Mouse (Mus musculus) C2C12 (cell line): ENCODE data around the gene Tecpr1. TPM values are rescaled to one million over a fixed set of nuclear protein-coding genes. Genes with fewer than 3 reads are reported as not detected.

Experiments
- H3K27me3 ChIP-seq: one replicate; pipeline ENCODE4 v1.6.1; 2011; ENCODE audit not compliant: control insufficient read depth, insufficient read depth, insufficient read length
- H3K36me3 ChIP-seq: one replicate; pipeline ENCODE4 v1.6.1; 2011; ENCODE audit not compliant: control insufficient read depth, insufficient read depth
- H3K4me3 ChIP-seq: one replicate; pipeline ENCODE4 v1.5.1; 2011; ENCODE audit warnings: mild to moderate bottlenecking, control low read depth; ENCODE audit not compliant: poor library complexity, insufficient read depth, severe bottlenecking
- H3K79me2 ChIP-seq: one replicate; pipeline ENCODE4 v1.6.1; 2011; ENCODE audit not compliant: control insufficient read depth, insufficient read depth
- H3K79me3 ChIP-seq: one replicate; pipeline ENCODE4 v1.6.1; 2011; ENCODE audit warnings: low read depth, control low read depth
- H3ac ChIP-seq: one replicate; pipeline ENCODE3; 2011; ENCODE audit warnings: low read depth; ENCODE audit not compliant: control insufficient read depth, insufficient read length
- CEBPB ChIP-seq: IDR thresholded peaks from one replicate; pipeline ENCODE4 v1.6.1; 2011; ENCODE audit warnings: low read depth, mild to moderate bottlenecking, control low read depth, moderate library complexity
- CTCF ChIP-seq: IDR thresholded peaks from one replicate; pipeline ENCODE4 v1.5.1; 2011; ENCODE audit not compliant: control insufficient read depth, insufficient read depth, insufficient read length
- FOSL1 ChIP-seq: IDR thresholded peaks from one replicate; pipeline ENCODE4 v1.8.0; 2011; ENCODE audit warnings: mild to moderate bottlenecking, low read length; ENCODE audit not compliant: poor library complexity, insufficient read depth, severe bottlenecking
- MAX ChIP-seq: IDR thresholded peaks from one replicate; pipeline ENCODE4 v1.6.1; 2011; ENCODE audit warnings: mild to moderate bottlenecking, control low read depth
- MYOD1 ChIP-seq: IDR thresholded peaks from one replicate; pipeline ENCODE4 v1.6.1; 2011; ENCODE audit warnings: low read depth; ENCODE audit not compliant: control insufficient read depth, insufficient read length
- MYOG ChIP-seq: IDR thresholded peaks from one replicate; pipeline ENCODE4 v1.6.1; 2011; ENCODE audit not compliant: control insufficient read depth, insufficient read length; ENCODE audit errors: extremely low read depth
- USF1 ChIP-seq: IDR thresholded peaks from one replicate; pipeline ENCODE4 v1.6.1; 2011; ENCODE audit warnings: low read depth, mild to moderate bottlenecking, control low read depth, moderate library complexity
- polyA plus RNA-seq: library from polyadenylated mRNA; unstranded; fragments of >200 nt; fragmentation: generic; extraction: Trizol; gene quantifications from one replicate; pipeline ENCODE4 v1.2.1, GENCODE M21; 2012; ENCODE audit warnings: missing spikeins

Tecpr1 gene
- polyA plus RNA-seq, 1 experiment, result 10.5 TPM

DNA sequence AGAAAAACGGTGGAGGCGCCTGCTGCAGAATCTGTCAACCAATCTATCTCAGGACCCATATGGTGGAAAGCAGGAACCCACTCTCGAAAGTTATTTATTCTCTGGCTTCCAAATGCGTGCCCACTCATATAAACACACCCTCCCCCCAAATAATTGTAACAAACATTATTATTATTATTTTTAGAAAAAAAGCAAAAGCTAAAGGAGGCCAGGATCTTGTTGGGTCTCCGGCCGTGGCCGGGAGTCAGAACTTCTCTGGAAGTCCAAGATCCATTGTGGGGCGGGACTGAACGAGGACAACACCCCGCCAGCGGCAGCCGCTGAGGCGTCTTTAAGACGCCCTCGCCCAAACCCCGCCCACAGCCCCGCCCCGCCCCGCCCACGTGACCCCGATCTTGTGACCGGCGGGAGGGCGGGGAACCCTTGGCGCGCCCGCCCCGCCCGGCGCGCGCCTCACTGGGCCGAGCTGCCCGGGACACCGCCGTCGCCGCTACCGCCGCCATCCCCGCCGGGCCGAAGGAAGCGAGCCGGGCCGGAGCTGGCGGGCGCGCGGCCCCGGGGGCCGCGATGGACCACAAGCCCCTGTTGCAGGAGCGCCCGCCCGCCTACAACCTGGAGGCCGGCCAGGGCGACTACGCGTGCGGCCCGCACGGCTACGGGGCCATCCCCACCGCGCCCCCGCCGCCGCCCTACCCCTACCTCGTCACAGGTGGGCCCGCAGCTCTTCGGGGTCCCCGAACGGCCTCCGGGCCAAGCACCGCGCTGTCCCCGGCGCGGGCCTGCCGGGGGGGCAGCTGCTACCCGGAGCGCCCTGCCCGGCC is 31.6 kb upstream of the Tecpr1 start:
- H3ac ChIP-seq, result peak overlapping the region; percentile 82
- peaks cover 48% of the 10 kb centered on the region for H3K79me2 ChIP-seq
- H3K27me3 ChIP-seq, result no peaks in the 10 kb centered on the region
- TF ChIP-seq CEBPB (no peak), MYOD1 (no peak), FOSL1 (no peak)
- peaks cover 6% of the 10 kb centered on the region for H3K36me3 ChIP-seq
- H3K4me3 ChIP-seq, result peak overlapping the region; percentile 57
- H3K79me3 ChIP-seq, result peaks cover 42% of the 10 kb centered on the region

DNA sequence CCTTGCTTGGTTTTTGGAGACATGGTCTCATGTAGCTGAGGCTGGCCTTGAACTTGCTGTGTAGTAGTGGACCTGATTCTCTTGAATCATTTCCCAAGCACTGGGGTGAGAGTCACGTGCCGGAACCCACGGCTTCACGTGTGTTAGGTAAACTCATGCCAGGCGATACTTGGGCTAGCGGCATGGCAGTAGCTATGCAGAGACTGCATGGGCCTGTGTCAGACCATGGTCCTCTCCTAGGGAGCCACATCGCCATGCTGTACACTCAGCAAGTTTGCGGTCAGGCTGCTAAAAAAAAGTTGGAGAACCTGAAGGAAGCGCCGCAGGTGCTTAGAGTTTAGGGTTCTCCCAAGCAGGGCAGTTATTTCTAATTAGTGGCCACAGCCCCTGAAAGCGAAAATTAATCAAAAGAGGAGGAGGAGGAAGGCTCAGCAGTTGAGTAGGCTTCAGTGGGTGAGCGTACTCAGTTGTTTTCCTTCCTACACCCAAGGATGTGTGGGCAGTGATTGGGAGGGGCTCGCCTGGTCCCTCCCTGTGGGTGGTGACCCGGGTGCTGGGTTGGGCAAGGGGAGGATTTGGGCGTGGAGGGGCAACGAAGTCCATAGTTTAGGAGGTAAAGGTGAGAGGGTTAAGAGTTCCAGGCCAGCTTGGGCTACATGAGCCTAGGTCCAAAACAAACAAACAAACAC is 30.9 kb upstream of the Tecpr1 start:
- H3K27me3 ChIP-seq, result no peaks in the 10 kb centered on the region
- peaks cover 6% of the 10 kb centered on the region for H3K36me3 ChIP-seq
- peaks cover 38% of the 10 kb centered on the region for H3K79me3 ChIP-seq
- TF ChIP-seq FOSL1 (no peak), USF1 (no peak), MAX (no peak), CEBPB (no peak), CTCF (no peak), MYOG (no peak), MYOD1 (no peak)
- H3ac ChIP-seq, result no peak overlapping the region
- peaks cover 40% of the 10 kb centered on the region for H3K79me2 ChIP-seq
- H3K4me3 ChIP-seq, result peak overlapping the region; percentile 57

DNA sequence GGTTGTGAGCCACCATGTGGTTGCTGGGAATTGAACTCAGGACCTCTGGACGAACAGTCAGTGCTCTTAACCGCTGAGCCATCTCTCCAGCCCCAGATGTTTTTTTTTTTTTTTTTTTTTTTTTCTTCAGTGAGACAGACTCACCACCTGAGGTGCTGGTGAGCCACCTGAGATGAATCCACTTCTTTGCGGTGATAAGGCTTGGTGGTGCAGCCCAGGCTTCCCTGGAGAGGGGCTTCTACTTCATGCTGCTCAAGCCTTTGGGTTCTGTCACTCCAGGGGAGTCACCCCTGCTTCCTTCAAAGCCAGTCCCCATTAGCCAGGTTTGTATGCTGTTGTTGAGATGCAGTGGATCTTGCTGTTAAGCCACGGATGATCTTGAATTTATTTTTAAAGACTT is 29.8 kb upstream of the Tecpr1 start:
- Histone ChIP-seq H3K4me3 (no peak overlapping the region), H3K27me3 (no peaks in the 10 kb centered on the region), H3K79me2 (peaks cover 30% of the 10 kb centered on the region)

DNA sequence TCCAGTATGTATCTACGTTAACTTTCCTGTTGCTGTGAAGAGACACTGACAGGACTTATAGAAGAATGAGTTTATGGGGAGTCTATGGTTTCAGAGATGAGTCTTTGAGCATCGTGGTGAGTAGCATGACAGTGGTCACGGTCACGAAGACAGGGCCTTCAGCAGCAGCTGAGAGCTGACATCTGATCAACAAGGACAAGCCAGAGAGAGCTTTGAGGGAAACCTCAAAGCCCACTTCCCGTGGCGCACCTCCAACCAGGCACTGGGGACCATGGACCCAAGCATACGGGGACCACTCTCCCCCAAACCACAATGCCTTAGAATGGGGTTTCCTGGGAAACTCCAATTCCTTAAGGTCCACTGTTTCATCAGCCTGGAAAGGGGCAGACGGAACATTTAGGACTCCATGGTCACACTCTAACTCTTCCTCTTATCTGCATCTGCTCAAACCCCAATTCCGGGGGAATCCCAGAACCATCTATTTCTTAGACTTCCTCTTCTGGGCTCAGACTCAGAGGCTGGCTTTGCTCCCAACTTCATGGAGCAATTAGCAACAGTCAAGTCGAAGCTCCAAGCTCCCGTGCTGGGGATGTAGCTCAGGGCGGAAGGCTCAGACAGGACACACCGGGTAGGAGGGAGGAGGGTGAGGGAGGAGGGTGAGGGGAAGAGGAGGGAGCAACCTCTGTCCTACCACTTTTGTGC is 28.6 kb upstream of the Tecpr1 start:
- Histone ChIP-seq H3K79me3 (peaks cover 17% of the 10 kb centered on the region), H3K36me3 (no peaks in the 10 kb centered on the region), H3K4me3 (no peak overlapping the region), H3K79me2 (peaks cover 18% of the 10 kb centered on the region), H3K27me3 (no peaks in the 10 kb centered on the region), H3ac (no peak overlapping the region)
- TF ChIP-seq MYOD1, result no peak
- TF ChIP-seq MAX, result no peak
- TF ChIP-seq USF1, result no peak
- TF ChIP-seq FOSL1, result no peak
- TF ChIP-seq CEBPB, result no peak

More for the DNA sequence above, 29.8 kb upstream of the Tecpr1 start:
- no peak for TF ChIP-seq MYOD1
- no peak for TF ChIP-seq CEBPB
- TF ChIP-seq CTCF, result no peak
- no peak for TF ChIP-seq USF1
- TF ChIP-seq MAX, result no peak
- no peak for TF ChIP-seq MYOG
- no peak for TF ChIP-seq FOSL1
- peaks cover under 1% of the 10 kb centered on the region for H3K36me3 ChIP-seq
- no peak overlapping the region for H3ac ChIP-seq
- peaks cover 28% of the 10 kb centered on the region for H3K79me3 ChIP-seq

DNA sequence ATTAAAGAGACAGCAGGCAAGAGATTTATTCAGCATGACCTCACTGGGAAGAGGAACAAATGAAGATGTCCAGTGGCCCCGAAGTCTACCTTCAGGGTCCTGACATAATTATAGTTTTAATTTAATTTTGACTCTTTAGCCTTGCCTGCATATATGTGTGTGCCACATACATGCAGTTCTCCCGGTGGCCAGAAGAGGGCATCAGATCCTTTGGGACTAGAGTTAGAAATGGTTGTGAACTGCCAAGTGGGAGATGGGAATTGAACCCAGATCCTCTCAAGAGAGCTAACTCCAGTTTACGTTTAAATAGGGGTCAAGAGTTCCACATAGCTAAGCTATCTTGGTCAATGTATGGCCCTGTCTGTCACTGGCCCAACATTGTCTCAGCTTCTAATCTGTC is 26.5 kb upstream of the Tecpr1 start:
- no peak for TF ChIP-seq CTCF
- no peak for TF ChIP-seq USF1
- no peak for TF ChIP-seq MYOD1
- TF ChIP-seq MAX, result no peak
- no peak for TF ChIP-seq FOSL1
- no peak for TF ChIP-seq CEBPB
- TF ChIP-seq MYOG, result no peak
- no peak overlapping the region for H3ac ChIP-seq
- no peak overlapping the region for H3K4me3 ChIP-seq
- no peaks in the 10 kb centered on the region for H3K27me3 ChIP-seq
- peaks cover 5% of the 10 kb centered on the region for H3K79me3 ChIP-seq
- no peaks in the 10 kb centered on the region for H3K79me2 ChIP-seq
- H3K36me3 ChIP-seq, result no peaks in the 10 kb centered on the region
